Mouse (Mus musculus): ENCODE measurements at regions not wholly inside any gene's neighbourhood (a gene's known extent, or its start where the extent isn't known, plus 50 kb on each side); places are given as distances from the start of the nearest gene placed in this dataset.

- no peak for DNase-seq (ENCODE audit: low read depth, low spot score)
- in situ Hi-C loops (cut with MboI; ENCODE audit: low sequenced_read_pairs in 2 of 2, unreplicated experiment in 2 of 2), result no loop called here
- Histone ChIP-seq H3K9me3 (ENCODE audit: control insufficient read depth, insufficient read depth, low read depth, low read length) (no peaks in the 10 kb centered on the region), H3K4me1 (ENCODE audit: control insufficient read depth in 2 of 2, insufficient read depth in 2 of 2, low read length in 2 of 2, poor library complexity in 1 of 2) (no peaks in the 10 kb centered on the region), H3K27ac (ENCODE audit: insufficient read depth, low read depth, low read length, poor library complexity, severe bottlenecking) (no peak overlapping the region), H3K4me3 (ENCODE audit: insufficient read depth in 1 of 2, low read depth in 1 of 2, low read length in 2 of 2, poor library complexity in 1 of 2, severe bottlenecking in 1 of 2) (no peak overlapping the region), H3K36me3 (ENCODE audit: control insufficient read depth, insufficient read depth, low read length, poor library complexity, severe bottlenecking) (no peaks in the 10 kb centered on the region), H3K9ac (ENCODE audit: insufficient read depth, low read depth, low read length, poor library complexity, severe bottlenecking) (no peak overlapping the region)
- TF ChIP-seq ZNF384 (IDR thresholded peaks at IDR 0.05; ENCODE audit: low read depth, low read length), result no peak
- TF ChIP-seq HCFC1 (IDR thresholded peaks at IDR 0.05; ENCODE audit: borderline replicate concordance, insufficient read depth, low read length), result no peak
- no peak for TF ChIP-seq ZC3H11A (IDR thresholded peaks at IDR 0.05; ENCODE audit: borderline replicate concordance, low read depth, low read length)
- TF ChIP-seq CHD2 (IDR thresholded peaks at IDR 0.05; ENCODE audit: low read depth, low read length), result no peak
- no peak for TF ChIP-seq MAFK (IDR thresholded peaks at IDR 0.05; ENCODE audit: insufficient read depth, low read depth, low read length)
These were observed 1114.7 kb downstream of the Sorcs1 start for GRCm38 (mm10) chr19:49563612-49564256.

DNA sequence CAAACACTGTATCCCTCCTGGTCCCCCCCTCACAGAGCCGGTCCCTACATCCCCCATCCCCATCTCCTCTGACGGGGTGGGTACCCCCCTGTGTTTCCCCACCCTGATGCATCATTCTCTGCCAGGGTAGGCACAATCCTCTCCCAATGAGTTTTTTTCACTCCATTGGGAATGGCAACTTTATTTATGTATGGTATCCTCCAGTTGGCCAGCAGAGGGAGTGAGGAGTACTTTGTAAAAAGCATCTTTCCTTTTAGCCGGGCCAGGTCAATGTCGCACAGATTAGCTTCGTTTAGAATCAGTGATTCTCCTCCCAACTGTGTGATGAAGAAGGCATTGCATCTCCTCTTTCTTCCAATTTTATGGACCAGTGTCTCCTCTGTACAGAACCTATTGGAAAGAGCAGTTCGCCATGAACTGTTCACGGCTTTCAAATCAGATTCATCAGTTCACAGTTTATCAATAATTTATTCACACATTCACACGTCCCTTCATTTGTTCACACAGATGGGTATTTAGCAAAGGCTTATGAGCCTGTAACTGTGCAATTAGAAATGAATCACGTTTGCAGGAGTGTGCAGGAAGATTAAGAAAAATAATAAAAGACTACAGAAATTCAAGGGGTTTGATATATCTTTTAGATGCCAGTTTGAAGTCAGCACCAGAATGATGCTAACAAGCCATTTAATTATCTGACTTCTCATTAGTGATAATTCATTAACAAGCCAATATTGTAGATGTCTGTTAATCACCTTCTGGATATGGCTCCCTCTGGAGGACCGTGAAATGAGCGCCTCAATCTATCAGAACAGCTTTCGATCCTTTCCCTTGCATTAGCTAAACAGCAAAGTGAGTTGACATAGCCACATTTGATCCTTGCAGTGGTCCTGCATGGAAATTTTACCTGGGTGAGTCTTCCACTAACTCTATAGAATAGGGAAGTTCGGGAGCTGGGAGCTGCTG is 1138.7 kb downstream of the Sorcs1 start:
- peak; percentile 38 for DNase-seq (ENCODE audit: low read depth, low spot score)
- Histone ChIP-seq H3K36me3 (ENCODE audit: control insufficient read depth, insufficient read depth, low read length, poor library complexity, severe bottlenecking) (no peaks in the 10 kb centered on the region), H3K27ac (ENCODE audit: insufficient read depth, low read depth, low read length, poor library complexity, severe bottlenecking) (no peak overlapping the region), H3K9me3 (ENCODE audit: control insufficient read depth, insufficient read depth, low read depth, low read length) (no peaks in the 10 kb centered on the region), H3K9ac (ENCODE audit: insufficient read depth, low read depth, low read length, poor library complexity, severe bottlenecking) (no peak overlapping the region), H3K4me3 (ENCODE audit: insufficient read depth in 1 of 2, low read depth in 1 of 2, low read length in 2 of 2, poor library complexity in 1 of 2, severe bottlenecking in 1 of 2) (no peak overlapping the region), H3K4me1 (ENCODE audit: control insufficient read depth in 2 of 2, insufficient read depth in 2 of 2, low read length in 2 of 2, poor library complexity in 1 of 2) (no peaks in the 10 kb centered on the region)
- in situ Hi-C loops (cut with MboI; ENCODE audit: low sequenced_read_pairs in 2 of 2, unreplicated experiment in 2 of 2), result no loop called here
- TF ChIP-seq HCFC1 (IDR thresholded peaks at IDR 0.05; ENCODE audit: borderline replicate concordance, insufficient read depth, low read length) (no peak), ZC3H11A (IDR thresholded peaks at IDR 0.05; ENCODE audit: borderline replicate concordance, low read depth, low read length) (peak; percentile 33; the same call in 1 of the 2 replicates), ZNF384 (IDR thresholded peaks at IDR 0.05; ENCODE audit: low read depth, low read length) (peak; percentile 57; the same call in 1 of the 2 replicates), MAFK (IDR thresholded peaks at IDR 0.05; ENCODE audit: insufficient read depth, low read depth, low read length) (no peak), CHD2 (IDR thresholded peaks at IDR 0.05; ENCODE audit: low read depth, low read length) (no peak)

Data from ES-E14 (cell line).